Mouse (Mus musculus) heart, adult 2 months (tissue): ENCODE measurements at regions not wholly inside any gene's neighbourhood (a gene's known extent, or its start where the extent isn't known, plus 50 kb on each side); places are given as distances from the start of the nearest gene placed in this dataset.

Experiments
- CTCF ChIP-seq: fragments of 200-600 bp; IDR thresholded peaks from 2 replicates; pipeline ENCODE4 v1.8.1; 2022; ENCODE audit warnings: antibody characterized with exemption, mild to moderate bottlenecking, moderate library complexity
- EP300 ChIP-seq: fragments of 200-500 bp; IDR thresholded peaks from 2 replicates; pipeline ENCODE4 v1.6.1; 2011; ENCODE audit warnings: low read depth, low read length, control low read depth; ENCODE audit not compliant: insufficient read depth

DNA sequence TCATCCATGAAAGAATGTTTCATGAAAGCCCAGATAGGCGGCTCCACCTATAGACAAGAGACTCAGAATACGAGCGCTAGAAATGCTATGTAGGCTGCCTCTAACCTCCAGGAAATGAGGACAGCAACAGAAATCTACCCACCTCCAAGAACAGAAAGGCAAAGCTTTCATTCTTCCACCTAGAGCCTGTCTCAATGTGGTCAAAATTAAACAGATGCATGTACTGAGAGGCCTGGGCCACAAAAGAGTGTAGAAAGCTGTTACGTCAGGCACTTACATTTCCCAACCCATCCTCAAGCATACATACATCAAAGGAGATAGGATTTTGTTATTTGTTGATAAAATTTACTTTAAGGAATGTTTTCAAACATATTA is 225.1 kb upstream of the Prkd1 start:
- no peak for TF ChIP-seq CTCF
- TF ChIP-seq EP300 = no peak
